Mouse (Mus musculus): Measurements from ENCODE around the gene Mapkapk3. TPM values are rescaled to one million over a fixed set of nuclear protein-coding genes. Genes with fewer than 3 reads are reported as not detected.
A peak's percentile ranks its signal among the peaks of the same experiment; 100 is the strongest.

The Mapkapk3 gene
- polyA plus RNA-seq (2014; fragmentation: Nextera tagmentation; extraction: Ambion mirVana): 1.4 and 1.9 TPM in 2 replicates

DNA sequence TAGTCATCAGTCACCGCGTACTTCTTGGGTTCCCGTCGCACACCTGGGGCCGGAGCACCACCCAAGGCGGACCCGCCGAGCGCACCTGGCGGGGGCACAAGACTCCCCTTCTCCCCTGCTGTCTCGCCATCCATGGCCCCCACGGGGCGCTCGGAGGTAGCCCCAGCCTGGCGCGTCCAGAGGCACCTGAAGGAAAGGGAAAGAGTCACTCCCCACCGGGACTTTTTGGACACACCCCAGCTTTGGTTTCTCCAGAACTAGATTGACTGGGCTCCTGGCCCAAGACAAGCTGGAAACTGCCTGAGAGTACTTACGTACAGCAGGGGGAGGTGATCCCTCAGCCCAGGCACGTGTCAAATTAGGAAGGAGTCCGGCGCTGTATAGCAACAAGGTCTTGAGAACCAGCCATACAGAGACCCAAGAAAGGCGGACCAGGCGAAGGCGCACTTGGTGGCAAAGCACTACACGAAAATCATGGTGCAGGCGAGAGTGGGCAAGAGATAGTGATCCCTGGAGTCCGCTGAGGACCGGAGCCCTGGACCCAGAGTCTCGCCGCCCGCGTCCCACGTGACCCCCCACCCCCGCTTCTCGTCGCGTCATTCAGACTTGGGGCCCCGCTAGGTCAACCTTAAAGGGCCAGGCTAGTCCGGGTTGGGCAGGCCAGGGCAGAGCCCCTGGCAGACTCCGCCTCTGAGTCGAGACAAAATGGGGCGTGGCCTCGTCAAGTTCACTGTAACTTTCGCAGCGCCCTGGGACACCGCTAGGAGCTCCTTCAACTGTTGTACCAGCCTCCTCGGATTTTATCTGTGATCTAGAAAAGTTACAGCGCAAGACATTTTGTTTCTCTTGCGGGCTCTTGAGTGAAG lies at the start of gene Mapkapk3:
TSS of gene Mapkapk3 (minus strand) at position 667 of the 866 bp plus-strand sequence.
- peaks cover 6% of the 10 kb centered on the region; the same call in 1 of the 2 replicates for H3K4me1 ChIP-seq (ENCODE audit: control insufficient read depth, insufficient read depth, low read length)
- peaks cover 3% of the 10 kb centered on the region for H3K27me3 ChIP-seq (replicated peaks; ENCODE audit: control insufficient read depth, insufficient read depth, low read length)
- no peaks in the 10 kb centered on the region for H3K9me3 ChIP-seq (replicated peaks; ENCODE audit: control insufficient read depth, low read length)
- peak; percentile 77 for DNase-seq (ENCODE audit: low spot score)
- no peak within 1 kb of the TSS for H3K27ac ChIP-seq (ENCODE audit: low read depth, low read length)
- H3K4me3 ChIP-seq (ENCODE audit: low read depth, low read length): peak within 1 kb of the TSS; percentile 34
- H3K4me2 ChIP-seq (ENCODE audit: low read length): peak within 1 kb of the TSS; percentile 74
- peak; percentile 65 for ATAC-seq
- peak within 1 kb of the TSS; percentile 10 for H3K9ac ChIP-seq (ENCODE audit: low read length)
- 3% methylated on average over 49 of the region's 49 CpGs for WGBS
- no peaks in the 10 kb centered on the region for H3K36me3 ChIP-seq (ENCODE audit: control insufficient read depth, insufficient read depth, low read length)

DNA sequence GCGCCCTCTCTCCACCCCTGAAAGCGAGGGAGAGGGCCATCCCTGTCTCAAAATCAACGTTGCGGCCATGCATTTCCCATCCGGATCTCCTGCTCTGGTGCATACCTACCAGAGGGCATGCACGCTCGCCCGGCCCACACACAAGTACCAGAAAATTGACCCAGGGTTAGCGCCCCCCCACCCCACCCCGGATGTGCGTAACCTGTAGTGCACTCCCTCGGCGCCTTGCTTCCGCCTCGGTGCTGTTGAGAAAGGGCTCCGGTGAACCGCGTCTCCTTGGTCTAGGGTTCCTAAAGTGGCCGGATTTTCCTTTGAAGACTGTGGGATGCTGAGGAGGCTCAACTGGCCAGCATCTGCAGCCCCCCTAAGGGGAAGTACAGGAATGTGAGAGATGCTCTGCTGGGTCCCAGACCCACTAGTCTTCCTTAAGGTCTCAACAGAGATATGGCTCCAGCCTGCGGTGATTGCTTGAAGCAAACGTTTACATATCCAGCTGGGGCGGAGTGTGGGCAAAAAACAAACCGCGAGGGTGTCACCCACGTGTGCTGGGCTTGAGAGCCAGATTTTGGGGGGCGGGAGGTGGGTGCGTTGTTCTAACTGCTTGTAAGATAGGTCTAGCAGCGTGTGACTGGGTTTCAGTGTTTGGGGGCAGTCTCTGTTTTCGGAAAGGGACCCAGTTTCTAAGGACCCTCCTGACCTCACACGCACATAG lies 48.7 kb upstream of the Mapkapk3 start, which contains the start of gene Hemk1:
TSS of gene Hemk1 (minus strand) at position 179 of the 712 bp plus-strand sequence.
- Histone ChIP-seq H3K4me3 (ENCODE audit: low read depth, low read length) (peak within 1 kb of the TSS; percentile 52), H3K9ac (ENCODE audit: low read length) (peak within 1 kb of the TSS; percentile 72), H3K9me3 (replicated peaks; ENCODE audit: control insufficient read depth, low read length) (no peaks in the 10 kb centered on the region), H3K27me3 (replicated peaks; ENCODE audit: control insufficient read depth, insufficient read depth, low read length) (no peaks in the 10 kb centered on the region), H3K4me2 (ENCODE audit: low read length) (peak within 1 kb of the TSS; percentile 97), H3K36me3 (ENCODE audit: control insufficient read depth, insufficient read depth, low read length) (no peaks in the 10 kb centered on the region), H3K27ac (ENCODE audit: low read depth, low read length) (no peak within 1 kb of the TSS), H3K4me1 (ENCODE audit: control insufficient read depth, insufficient read depth, low read length) (peaks cover 13% of the 10 kb centered on the region)
- DNase-seq (ENCODE audit: low spot score) (peak; percentile 88), ATAC-seq (peak; percentile 86)
- 3% methylated on average over 30 of the region's 30 CpGs for WGBS

DNA sequence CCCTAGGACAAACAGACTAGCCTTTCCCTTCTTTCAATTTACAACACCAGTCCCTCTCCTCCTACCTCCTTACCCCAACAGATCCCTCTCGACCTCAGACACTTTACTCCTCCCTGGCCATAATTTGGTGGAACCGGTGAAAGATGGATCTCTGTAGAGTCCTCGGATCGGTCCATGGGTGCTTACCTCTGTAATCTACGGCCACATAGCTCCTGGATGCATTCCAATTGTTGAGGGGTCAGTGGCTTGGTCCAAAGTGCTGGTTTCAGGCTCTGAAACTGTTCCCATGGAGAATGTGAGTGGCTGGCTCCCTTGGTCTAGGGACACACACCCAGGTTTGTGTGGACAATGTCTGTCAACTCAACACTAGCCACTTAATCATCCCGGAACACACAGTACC lies 46.7 kb upstream of the Mapkapk3 start:
- no peak overlapping the region for H3K4me2 ChIP-seq (ENCODE audit: low read length)
- 90% methylated on average over 6 of the region's 6 CpGs for WGBS
- H3K27me3 ChIP-seq (replicated peaks; ENCODE audit: control insufficient read depth, insufficient read depth, low read length): no peaks in the 10 kb centered on the region
- H3K36me3 ChIP-seq (ENCODE audit: control insufficient read depth, insufficient read depth, low read length): peaks cover 6% of the 10 kb centered on the region
- ATAC-seq (no peak), DNase-seq (ENCODE audit: low spot score) (no peak)
- H3K4me3 ChIP-seq (ENCODE audit: low read depth, low read length): no peak overlapping the region
- H3K9ac ChIP-seq (ENCODE audit: low read length): no peak overlapping the region
- no peak overlapping the region for H3K27ac ChIP-seq (ENCODE audit: low read depth, low read length)
- H3K9me3 ChIP-seq (replicated peaks; ENCODE audit: control insufficient read depth, low read length): no peaks in the 10 kb centered on the region
- peaks cover 13% of the 10 kb centered on the region for H3K4me1 ChIP-seq (ENCODE audit: control insufficient read depth, insufficient read depth, low read length)

DNA sequence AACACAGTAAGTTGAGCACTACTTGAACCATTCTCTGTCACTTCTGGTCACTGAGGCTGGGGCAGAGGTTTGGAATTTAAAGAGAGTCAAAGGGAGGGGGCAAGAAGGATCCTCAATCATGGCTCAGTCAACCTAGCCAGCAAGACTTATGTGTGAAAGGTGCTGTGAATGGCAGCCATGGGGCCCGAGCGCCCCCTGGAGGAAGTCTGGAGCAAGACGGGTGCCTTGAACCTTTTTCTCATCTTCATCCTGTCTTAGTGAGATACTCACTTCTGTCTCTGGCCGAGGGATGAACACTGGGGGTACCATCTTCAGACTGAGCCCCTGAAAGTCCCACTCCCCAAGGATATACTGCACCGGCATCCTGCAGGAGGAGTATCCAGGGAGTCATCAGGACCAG lies 46.2 kb upstream of the Mapkapk3 start:
- Histone ChIP-seq H3K4me3 (ENCODE audit: low read depth, low read length) (no peak overlapping the region), H3K4me1 (ENCODE audit: control insufficient read depth, insufficient read depth, low read length) (peaks cover 10% of the 10 kb centered on the region), H3K27me3 (replicated peaks; ENCODE audit: control insufficient read depth, insufficient read depth, low read length) (no peaks in the 10 kb centered on the region), H3K36me3 (ENCODE audit: control insufficient read depth, insufficient read depth, low read length) (peaks cover 6% of the 10 kb centered on the region), H3K9me3 (replicated peaks; ENCODE audit: control insufficient read depth, low read length) (no peaks in the 10 kb centered on the region), H3K4me2 (ENCODE audit: low read length) (no peak overlapping the region), H3K27ac (ENCODE audit: low read depth, low read length) (no peak overlapping the region), H3K9ac (ENCODE audit: low read length) (no peak overlapping the region)
- DNase-seq (ENCODE audit: low spot score): peak; percentile 48
- 13% methylated on average over 5 of the region's 5 CpGs for WGBS
- no peak for ATAC-seq

DNA sequence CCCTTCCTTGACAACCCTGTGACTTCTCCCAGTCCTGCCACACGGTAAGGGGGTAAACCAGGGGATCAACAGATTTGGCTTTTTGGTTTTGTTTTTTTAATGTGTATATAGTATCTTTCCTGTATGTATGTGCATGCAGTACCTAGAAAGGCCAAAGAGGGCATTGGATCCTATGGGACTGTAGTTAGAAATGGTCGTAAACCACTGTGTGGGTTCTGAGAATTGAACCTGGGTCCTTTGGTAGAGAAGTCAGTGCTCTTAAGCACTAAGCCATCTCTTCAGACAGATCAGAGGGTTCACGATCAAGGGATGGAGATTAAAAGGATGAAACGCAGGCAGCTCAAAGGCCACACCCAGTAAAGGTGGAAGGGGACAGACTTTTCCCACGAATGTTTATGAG lies 45.4 kb upstream of the Mapkapk3 start:
- H3K9me3 ChIP-seq (replicated peaks; ENCODE audit: control insufficient read depth, low read length): no peaks in the 10 kb centered on the region
- no peak overlapping the region for H3K9ac ChIP-seq (ENCODE audit: low read length)
- 92% methylated on average over 5 of the region's 5 CpGs for WGBS
- no peak overlapping the region for H3K4me2 ChIP-seq (ENCODE audit: low read length)
- DNase-seq (ENCODE audit: low spot score): no peak
- peaks cover 8% of the 10 kb centered on the region for H3K4me1 ChIP-seq (ENCODE audit: control insufficient read depth, insufficient read depth, low read length)
- no peak for ATAC-seq
- peaks cover 6% of the 10 kb centered on the region for H3K36me3 ChIP-seq (ENCODE audit: control insufficient read depth, insufficient read depth, low read length)
- H3K4me3 ChIP-seq (ENCODE audit: low read depth, low read length): no peak overlapping the region
- no peak overlapping the region for H3K27ac ChIP-seq (ENCODE audit: low read depth, low read length)
- no peaks in the 10 kb centered on the region for H3K27me3 ChIP-seq (replicated peaks; ENCODE audit: control insufficient read depth, insufficient read depth, low read length)

DNA sequence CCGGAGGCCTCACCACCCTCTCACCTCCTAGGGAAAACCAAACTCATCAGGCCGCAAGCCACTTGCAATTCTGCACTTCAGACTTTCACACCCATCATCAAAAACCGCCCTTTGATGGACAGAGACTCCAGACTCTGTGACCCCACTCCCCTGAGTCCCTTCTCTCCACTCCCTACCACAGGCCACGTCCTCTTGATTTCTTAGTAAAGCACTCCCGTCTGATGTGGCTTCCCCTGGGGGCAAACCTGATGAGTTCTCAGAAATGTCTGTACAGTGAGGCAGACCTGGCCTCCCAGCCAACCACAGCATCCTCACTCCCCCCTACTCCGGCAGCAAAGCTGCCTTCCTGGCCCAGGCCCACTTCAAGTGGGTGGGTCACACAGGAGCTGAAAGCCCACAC lies 44.7 kb upstream of the Mapkapk3 start:
- no peaks in the 10 kb centered on the region for H3K9me3 ChIP-seq (replicated peaks; ENCODE audit: control insufficient read depth, low read length)
- no peak overlapping the region for H3K27ac ChIP-seq (ENCODE audit: low read depth, low read length)
- no peak overlapping the region for H3K4me2 ChIP-seq (ENCODE audit: low read length)
- no peak for DNase-seq (ENCODE audit: low spot score)
- H3K4me3 ChIP-seq (ENCODE audit: low read depth, low read length): no peak overlapping the region
- 88% methylated on average over 6 of the region's 6 CpGs for WGBS
- no peak overlapping the region for H3K9ac ChIP-seq (ENCODE audit: low read length)
- no peaks in the 10 kb centered on the region for H3K27me3 ChIP-seq (replicated peaks; ENCODE audit: control insufficient read depth, insufficient read depth, low read length)
- H3K36me3 ChIP-seq (ENCODE audit: control insufficient read depth, insufficient read depth, low read length): peaks cover 6% of the 10 kb centered on the region
- ATAC-seq: no peak
- peaks cover 8% of the 10 kb centered on the region for H3K4me1 ChIP-seq (ENCODE audit: control insufficient read depth, insufficient read depth, low read length)

DNA sequence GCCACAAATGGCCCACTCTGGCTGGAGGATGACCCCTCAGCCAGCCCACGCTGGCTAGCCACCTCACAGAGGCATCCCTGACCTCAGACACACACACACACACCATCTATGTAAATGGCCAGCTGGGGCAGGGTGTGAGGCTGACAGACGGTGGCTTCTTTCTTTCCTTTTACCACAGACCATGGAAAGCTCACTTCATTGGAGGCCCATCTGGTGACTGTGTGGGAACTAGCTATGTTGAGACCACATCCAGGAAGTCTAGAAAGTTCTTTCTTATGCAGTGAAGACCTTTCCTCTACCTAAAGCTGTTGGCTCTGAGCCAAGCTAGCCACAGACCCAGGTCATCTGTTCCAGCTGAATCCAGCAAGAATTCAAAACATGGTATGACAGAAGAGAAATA lies 44.0 kb upstream of the Mapkapk3 start:
- DNase-seq (ENCODE audit: low spot score) (no peak), ATAC-seq (no peak)
- Histone ChIP-seq H3K9me3 (replicated peaks; ENCODE audit: control insufficient read depth, low read length) (no peaks in the 10 kb centered on the region), H3K36me3 (ENCODE audit: control insufficient read depth, insufficient read depth, low read length) (peaks cover 6% of the 10 kb centered on the region), H3K27me3 (replicated peaks; ENCODE audit: control insufficient read depth, insufficient read depth, low read length) (no peaks in the 10 kb centered on the region), H3K9ac (ENCODE audit: low read length) (no peak overlapping the region), H3K4me1 (ENCODE audit: control insufficient read depth, insufficient read depth, low read length) (peaks cover 8% of the 10 kb centered on the region), H3K4me2 (ENCODE audit: low read length) (no peak overlapping the region), H3K27ac (ENCODE audit: low read depth, low read length) (no peak overlapping the region), H3K4me3 (ENCODE audit: low read depth, low read length) (no peak overlapping the region)
- WGBS: 81% methylated on average over 2 of the region's 2 CpGs

DNA sequence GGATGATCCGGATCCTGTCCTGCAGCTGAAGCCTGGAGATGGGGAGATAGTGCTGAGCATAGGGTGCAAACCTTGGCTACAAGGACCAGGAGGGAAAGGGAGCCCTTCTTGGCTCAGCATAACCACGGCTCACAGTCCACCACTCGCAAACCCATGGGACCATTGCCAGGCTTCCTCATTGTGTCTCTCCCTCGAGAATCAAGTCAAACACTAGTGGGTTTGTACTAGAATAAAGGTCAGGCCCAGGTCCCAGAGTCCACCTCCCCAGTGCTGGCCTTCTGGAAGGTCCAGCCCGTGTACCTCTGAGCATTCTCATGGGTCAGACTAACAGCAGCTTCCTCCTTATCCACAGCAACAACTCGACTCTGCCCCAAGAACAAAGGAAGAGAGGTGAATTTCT lies 41.1 kb upstream of the Mapkapk3 start:
- WGBS: 84% methylated on average over 6 of the region's 6 CpGs

More for the DNA sequence above, 41.1 kb upstream of the Mapkapk3 start:
- H3K4me3 ChIP-seq (ENCODE audit: low read depth, low read length): no peak overlapping the region
- no peak overlapping the region for H3K4me2 ChIP-seq (ENCODE audit: low read length)
- H3K4me1 ChIP-seq (ENCODE audit: control insufficient read depth, insufficient read depth, low read length): no peaks in the 10 kb centered on the region
- H3K36me3 ChIP-seq (ENCODE audit: control insufficient read depth, insufficient read depth, low read length): peaks cover 13% of the 10 kb centered on the region
- DNase-seq (ENCODE audit: low spot score) (no peak), ATAC-seq (no peak)
- no peak overlapping the region for H3K27ac ChIP-seq (ENCODE audit: low read depth, low read length)
- H3K27me3 ChIP-seq (replicated peaks; ENCODE audit: control insufficient read depth, insufficient read depth, low read length): no peaks in the 10 kb centered on the region
- H3K9ac ChIP-seq (ENCODE audit: low read length): no peak overlapping the region
- no peaks in the 10 kb centered on the region for H3K9me3 ChIP-seq (replicated peaks; ENCODE audit: control insufficient read depth, low read length)
